Mouse (Mus musculus) thymus, adult 2 months (tissue): ENCODE data around the gene Inpp5b. TPM values are rescaled to one million over a fixed set of nuclear protein-coding genes. Genes with fewer than 3 reads are reported as not detected.

ENCODE experiments used
- DNase-seq: peaks from one replicate; pipeline ENCODE4 v3.0.0; 2021
- H3K27ac ChIP-seq: fragments of 200-500 bp; 2 replicates; pipeline ENCODE4 v1.5.1; 2012; ENCODE audit warnings: low read length, control low read depth; ENCODE audit not compliant: control insufficient read depth, insufficient read depth
- H3K27me3 ChIP-seq: fragments of 200-500 bp; 2 replicates; pipeline ENCODE4 v1.6.1; 2012; ENCODE audit warnings: mild to moderate bottlenecking, low read length, moderate library complexity, mixed read lengths; ENCODE audit not compliant: control insufficient read depth, insufficient read depth
- H3K36me3 ChIP-seq: fragments of 200-500 bp; 2 replicates; pipeline ENCODE4 v1.6.1; 2012; ENCODE audit warnings: mild to moderate bottlenecking, low read length, moderate library complexity; ENCODE audit not compliant: control insufficient read depth, insufficient read depth
- H3K4me1 ChIP-seq: fragments of 200-500 bp; replicated peaks from 2 replicates; pipeline ENCODE4 v1.6.1; 2012; ENCODE audit warnings: low read length; ENCODE audit not compliant: control insufficient read depth, insufficient read depth
- H3K4me3 ChIP-seq: fragments of 200-500 bp; 2 replicates; pipeline ENCODE4 v1.5.1; 2012; ENCODE audit warnings: mild to moderate bottlenecking, low read length, control low read depth, moderate library complexity; ENCODE audit not compliant: control insufficient read depth, insufficient read depth
- CTCF ChIP-seq: fragments of 200-500 bp; IDR thresholded peaks from 2 replicates; pipeline ENCODE4 v1.5.1; 2012; ENCODE audit warnings: mild to moderate bottlenecking, control low read depth, low read length, moderate library complexity, borderline replicate concordance; ENCODE audit not compliant: control insufficient read depth, poor library complexity, insufficient read depth; ENCODE audit errors: extremely low read depth
- POLR2A ChIP-seq: fragments of 200-500 bp; IDR thresholded peaks from 2 replicates; pipeline ENCODE4 v1.6.1; 2012; ENCODE audit warnings: mild to moderate bottlenecking, low read length, control low read depth, moderate library complexity; ENCODE audit not compliant: control insufficient read depth, poor library complexity, insufficient read depth; ENCODE audit errors: extremely low read depth
- WGBS: fragments of 180-500 bp; shearing (Covaris S2); methylation state at CpG from one replicate; pipeline ENCODE4 v1.1.7; 2018; 5-methylcytosine and 5-hydroxymethylcytosine counted together
- polyA plus RNA-seq: library from polyadenylated mRNA; depleted of rRNA; stranded (reverse); fragments of >200 nt; gene quantifications from 2 replicates; pipeline ENCODE4 v1.2.3, GENCODE M21; 2012; rRNA removed

Inpp5b gene
- polyA plus RNA-seq, 1 experiment, result 101 TPM

- Histone ChIP-seq H3K36me3 (no peaks in the 10 kb centered on the region), H3K27ac (no peak overlapping the region), H3K4me3 (no peak overlapping the region), H3K27me3 (no peaks in the 10 kb centered on the region), H3K4me1 (peaks cover 16% of the 10 kb centered on the region)
- peak; percentile 83 for DNase-seq
- TF ChIP-seq CTCF, result peak; percentile 85; the same call in 1 of the 2 replicates
- no peak for TF ChIP-seq POLR2A
- 24% methylated on average over 8 of the region's 8 CpGs for WGBS
Observed at GRCm38 (mm10) chr4:124847573-124847972, 105.9 kb downstream of the Inpp5b start.

DNA sequence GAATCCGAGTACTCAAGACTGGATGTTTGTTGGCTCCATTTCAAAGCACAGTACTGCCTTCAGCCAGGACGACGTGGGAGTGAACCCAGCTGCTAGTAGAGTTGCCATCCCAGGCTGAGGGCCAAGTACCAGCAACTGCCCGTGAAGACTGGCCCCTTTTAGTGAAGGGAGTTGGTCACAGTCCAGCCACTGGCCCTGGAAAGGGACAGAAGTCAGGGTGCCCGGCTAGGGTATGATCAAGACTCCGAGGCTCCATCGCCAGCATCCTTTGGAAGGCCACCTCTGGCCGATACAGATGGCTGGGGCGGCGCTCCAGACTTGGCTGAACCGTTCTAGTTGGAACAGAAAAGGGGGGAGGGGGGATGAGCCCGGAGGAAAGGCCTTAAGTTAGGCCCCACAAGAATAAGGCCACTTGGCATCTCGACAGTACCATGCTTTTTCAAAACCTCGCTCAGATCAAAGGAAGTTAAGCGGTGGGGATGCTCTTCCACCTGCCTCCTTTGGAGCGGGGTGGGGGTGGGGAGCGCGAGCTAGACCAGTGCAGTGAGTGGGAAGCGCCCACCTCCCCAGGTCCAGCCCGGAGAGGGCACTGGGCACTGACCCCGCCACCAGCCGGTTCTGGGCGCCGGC, 108.1 kb downstream of the Inpp5b start:
- Histone ChIP-seq H3K4me3 (peak overlapping the region; percentile 93), H3K27me3 (no peaks in the 10 kb centered on the region), H3K27ac (no peak overlapping the region), H3K36me3 (peaks cover 9% of the 10 kb centered on the region), H3K4me1 (peaks cover 16% of the 10 kb centered on the region)
- no peak for TF ChIP-seq CTCF
- TF ChIP-seq POLR2A, result no peak
- peak; percentile 17 for DNase-seq
- 20% methylated on average over 24 of the region's 24 CpGs for WGBS

DNA sequence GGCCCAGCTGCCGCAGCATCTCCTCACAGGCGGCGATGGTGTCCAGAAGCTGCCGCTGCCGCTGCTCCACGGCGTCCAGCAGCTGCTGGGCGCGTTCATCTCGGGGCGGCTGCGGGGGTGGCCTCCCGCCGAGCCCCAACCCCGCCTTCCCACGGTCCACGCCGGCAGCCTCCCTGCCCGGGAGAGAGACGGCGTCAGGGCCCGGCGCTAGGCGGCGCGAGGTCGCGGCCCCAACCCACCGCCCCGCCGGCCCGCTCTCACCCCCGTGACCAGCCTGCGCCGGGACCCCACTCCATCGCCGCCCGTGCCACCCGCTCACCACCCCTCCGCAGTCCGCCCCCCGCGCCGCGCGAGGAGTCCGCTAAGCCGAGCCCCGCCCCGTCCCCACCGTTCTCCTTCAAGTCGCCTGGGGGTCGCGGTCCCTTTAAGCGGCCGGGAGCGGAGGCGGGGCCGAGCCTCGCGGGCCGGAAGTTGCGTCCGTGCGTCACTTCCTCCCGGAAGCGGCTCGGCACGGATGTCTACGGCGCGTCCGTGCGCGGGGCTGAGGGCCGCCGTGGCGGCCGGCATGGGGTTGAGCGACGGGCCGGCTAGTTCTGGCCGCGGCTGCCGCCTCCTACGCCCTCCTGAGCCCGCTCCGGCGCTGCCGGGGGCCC, 108.7 kb downstream of the Inpp5b start, which contains the start of gene Yrdc:
TSS of gene Yrdc (plus strand) at position 419 of the 653 bp plus-strand sequence.
- peak; percentile 81 for TF ChIP-seq POLR2A
- peak; percentile 53; the same call in 1 of the 2 replicates for TF ChIP-seq CTCF
- Histone ChIP-seq H3K4me3 (peak within 1 kb of the TSS; percentile 93), H3K27ac (no peak within 1 kb of the TSS), H3K4me1 (peaks cover 16% of the 10 kb centered on the region), H3K27me3 (no peaks in the 10 kb centered on the region), H3K36me3 (peaks cover 10% of the 10 kb centered on the region)
- WGBS, result under 1% methylated on average over 75 of the region's 90 CpGs
- DNase-seq, result peak; percentile 93

Other genes with a start within 250 kb of the Inpp5b start
- gene 3100002H09Rik, start 131.0 kb upstream of the Inpp5b start, polyA plus RNA-seq, result not detected in 2 replicates
- 0.38 and 0.46 TPM in 2 replicates for gene Pou3f1, start 85.0 kb upstream of the Inpp5b start, polyA plus RNA-seq
- gene Utp11, start 48.2 kb upstream of the Inpp5b start, polyA plus RNA-seq, result 6.0 and 6.3 TPM in 2 replicates
- gene Fhl3, start 41.1 kb upstream of the Inpp5b start, polyA plus RNA-seq, result 36.1 and 59.4 TPM in 2 replicates
- gene Sf3a3, start 27.1 kb upstream of the Inpp5b start, polyA plus RNA-seq, result 23.2 and 25.3 TPM in 2 replicates
- gene Mtf1, start 60.3 kb downstream of the Inpp5b start, polyA plus RNA-seq, result 9.9 and 10.4 TPM in 2 replicates
- gene Yrdc, start 108.8 kb downstream of the Inpp5b start, polyA plus RNA-seq, result 63.0 and 70.4 TPM in 2 replicates
- 26.2 and 28.0 TPM in 2 replicates for gene 1110065P20Rik, start 109.3 kb downstream of the Inpp5b start, polyA plus RNA-seq
- gene Maneal, start 120.3 kb downstream of the Inpp5b start, polyA plus RNA-seq, result 1.1 and 1.4 TPM in 2 replicates
- 0.06 and 0.07 TPM in 2 replicates for gene Epha10, start 139.0 kb downstream of the Inpp5b start, polyA plus RNA-seq
- gene 9930104L06Rik, start 195.2 kb downstream of the Inpp5b start, polyA plus RNA-seq, result 18.3 and 21.6 TPM in 2 replicates
- 79.4 and 102 TPM in 2 replicates for gene Cdca8, start 197.5 kb downstream of the Inpp5b start, polyA plus RNA-seq
- 2.2 and 2.3 TPM in 2 replicates for gene Rspo1, start 244.6 kb downstream of the Inpp5b start, polyA plus RNA-seq